Mouse (Mus musculus) adrenal gland, adult (tissue): ENCODE data around the gene Ppih.

Source experiments
- DNase-seq, 2 experiments: peaks; one replicate each; pipeline ENCODE4 v3.0.0; 2022 to 2023; ENCODE audit warnings: low spot score in 1 of 2; ENCODE audit not compliant: inconsistent age in 2 of 2

The Ppih gene

GRCm38 (mm10) chr4:119320131-119320830 is at the start of gene Ppih:
Gene Ppih, minus strand, starts transcription at chr4:119320546.
- DNase-seq = peak; percentile 97 to 98

- DNase-seq = no peak
Measured at GRCm38 (mm10) chr4:119369460-119369859, 49.1 kb upstream of the Ppih start.

- peak; percentile 51 to 69 for DNase-seq
Measured at GRCm38 (mm10) chr4:119366758-119367526, 46.6 kb upstream of the Ppih start.

- DNase-seq = no peak
Measured at GRCm38 (mm10) chr4:119362231-119362630, 41.9 kb upstream of the Ppih start.

GRCm38 (mm10) chr4:119359196-119359971 is 39.0 kb upstream of the Ppih start:
- peak; percentile 35 to 73 for DNase-seq

GRCm38 (mm10) chr4:119345508-119345907 is 25.2 kb upstream of the Ppih start:
- no peak for DNase-seq

- DNase-seq = peak; percentile 55 to 77
Measured at GRCm38 (mm10) chr4:119338861-119339361, 18.6 kb upstream of the Ppih start.

GRCm38 (mm10) chr4:119338422-119338821 is 18.1 kb upstream of the Ppih start:
- peak in 1 of 2 experiments; percentile 41 for DNase-seq

GRCm38 (mm10) chr4:119333487-119333886 is 13.1 kb upstream of the Ppih start:
- peak; percentile 66 to 90 for DNase-seq

GRCm38 (mm10) chr4:119320896-119321550 is 677 bp upstream of the Ppih start:
- peak; percentile 29 to 62 for DNase-seq

- DNase-seq = no peak
Measured at GRCm38 (mm10) chr4:119313756-119314155, 6.6 kb downstream of the Ppih start.

- no peak for DNase-seq
Measured at GRCm38 (mm10) chr4:119305418-119305817, 14.9 kb downstream of the Ppih start.

- no peak for DNase-seq
Measured at GRCm38 (mm10) chr4:119303291-119303690, 17.1 kb downstream of the Ppih start.

GRCm38 (mm10) chr4:119301777-119302176 is 18.6 kb downstream of the Ppih start:
- no peak for DNase-seq

GRCm38 (mm10) chr4:119300761-119301160 is 19.6 kb downstream of the Ppih start:
- peak; percentile 59 to 79 for DNase-seq

- DNase-seq = no peak
Measured at GRCm38 (mm10) chr4:119297361-119297760, 23.0 kb downstream of the Ppih start.

- no peak for DNase-seq
Measured at GRCm38 (mm10) chr4:119295134-119295453, 25.3 kb downstream of the Ppih start.

- peak; percentile 99 to 100 for DNase-seq
Measured at GRCm38 (mm10) chr4:119294415-119295133, 25.8 kb downstream of the Ppih start, which contains the start of gene Ybx1. Gene Ybx1, minus strand, starts transcription at chr4:119294604.

- peak; percentile 50 to 81 for DNase-seq
Measured at GRCm38 (mm10) chr4:119293574-119294258, 26.6 kb downstream of the Ppih start.
